Mouse (Mus musculus) limb, embryonic 15.5 days (tissue): ENCODE data around the gene Arhgdig. TPM values are rescaled to one million over a fixed set of nuclear protein-coding genes. Genes with fewer than 3 reads are reported as not detected.

ENCODE experiments used
- ATAC-seq: fragments of 200-750 bp; cut with Nextera tagmentation; 2 replicates; pipeline ENCODE4 v1.8.0; 2017; ENCODE audit warnings: low read depth, moderate TSS enrichment; ENCODE audit not compliant: insufficient number of reproducible peaks, low FRiP score, low TSS enrichment
- H3K27ac ChIP-seq: fragments of 300-500 bp; sonication (generic); 2 replicates; pipeline ENCODE4 v1.5.1; 2015; ENCODE audit warnings: moderate library complexity, mild to moderate bottlenecking, inconsistent platforms
- H3K27me3 ChIP-seq: fragments of 300-500 bp; sonication (generic); 2 replicates; pipeline ENCODE4 v1.6.1; 2015; ENCODE audit warnings: inconsistent platforms
- H3K36me3 ChIP-seq: fragments of 300-500 bp; sonication (generic); 2 replicates; pipeline ENCODE4 v1.6.1; 2015; ENCODE audit warnings: inconsistent platforms
- H3K4me1 ChIP-seq: fragments of 300-500 bp; sonication (generic); 2 replicates; pipeline ENCODE4 v1.6.1; 2015; ENCODE audit warnings: inconsistent platforms
- H3K4me2 ChIP-seq: fragments of 300-500 bp; sonication (generic); 2 replicates; pipeline ENCODE4 v1.6.1; 2015; ENCODE audit warnings: mild to moderate bottlenecking, inconsistent platforms
- H3K4me3 ChIP-seq: fragments of 300-500 bp; sonication (generic); 2 replicates; pipeline ENCODE4 v1.5.1; 2015; ENCODE audit warnings: mild to moderate bottlenecking, inconsistent platforms
- H3K9ac ChIP-seq: fragments of 300-500 bp; sonication (generic); 2 replicates; pipeline ENCODE4 v1.6.1; 2015; ENCODE audit warnings: inconsistent platforms
- H3K9me3 ChIP-seq: fragments of 300-500 bp; sonication (generic); 2 replicates; pipeline ENCODE4 v1.6.1; 2016; ENCODE audit warnings: inconsistent platforms
- WGBS: fragments of 180-500 bp; shearing (Covaris S2); methylation state at CpG from one replicate; pipeline ENCODE4 v1.1.7; 2015; 5-methylcytosine and 5-hydroxymethylcytosine counted together
- polyA plus RNA-seq: library from polyadenylated mRNA; unstranded; fragments of >200 nt; fragmentation: Nextera tagmentation; extraction: Ambion mirVana; gene quantifications from 2 replicates; pipeline ENCODE4 v1.2.1, GENCODE M21; 2015

The Arhgdig gene
- polyA plus RNA-seq, 1 experiment from 2014 or later: 6.5 TPM

GRCm38 (mm10) chr17:26235077-26235815 lies 27.7 kb upstream of the Arhgdig start:
- H3K9me3 ChIP-seq: no peaks in the 10 kb centered on the region
- 49% methylated on average over 13 of the region's 13 CpGs for WGBS
- no peak for ATAC-seq
- no peak overlapping the region for H3K9ac ChIP-seq
- H3K4me3 ChIP-seq: no peak overlapping the region
- no peaks in the 10 kb centered on the region; the same call in 1 of the 2 replicates for H3K36me3 ChIP-seq
- H3K4me2 ChIP-seq: no peak overlapping the region
- no peaks in the 10 kb centered on the region for H3K27me3 ChIP-seq
- H3K27ac ChIP-seq: peak overlapping the region; percentile 48
- H3K4me1 ChIP-seq: peaks cover 11% of the 10 kb centered on the region; the same call in 1 of the 2 replicates

DNA sequence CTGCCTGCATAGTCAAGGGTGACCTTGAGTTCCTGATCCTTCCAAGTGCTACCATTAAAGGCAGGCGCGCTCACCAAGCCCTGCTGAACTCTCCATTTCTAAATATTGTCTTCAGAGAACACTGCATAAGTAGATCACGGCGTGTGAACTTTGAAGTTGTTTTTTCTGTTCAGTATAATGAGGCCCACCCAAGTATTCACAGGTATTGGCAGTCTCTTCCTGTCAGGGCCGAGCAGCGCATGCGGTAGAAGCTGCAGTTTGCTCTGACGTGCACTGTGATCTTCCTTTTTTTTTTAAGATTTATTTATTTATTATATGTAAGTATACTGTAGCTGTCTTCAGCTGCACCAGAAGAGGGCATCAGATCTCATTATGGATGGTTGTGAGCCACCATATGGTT lies 26.8 kb upstream of the Arhgdig start:
- peaks cover 3% of the 10 kb centered on the region; the same call in 1 of the 2 replicates for H3K36me3 ChIP-seq

GRCm38 (mm10) chr17:26232863-26233262 lies 25.3 kb upstream of the Arhgdig start:
- Histone ChIP-seq H3K27me3 (no peaks in the 10 kb centered on the region), H3K9ac (no peak overlapping the region), H3K9me3 (no peaks in the 10 kb centered on the region), H3K36me3 (peaks cover 3% of the 10 kb centered on the region; the same call in 1 of the 2 replicates), H3K4me3 (no peak overlapping the region), H3K4me1 (peaks cover 11% of the 10 kb centered on the region; the same call in 1 of the 2 replicates), H3K4me2 (no peak overlapping the region), H3K27ac (no peak overlapping the region)
- WGBS: 72% methylated on average over 8 of the region's 8 CpGs
- no peak for ATAC-seq

More for the DNA sequence above, 26.8 kb upstream of the Arhgdig start:
- no peak for ATAC-seq
- Histone ChIP-seq H3K4me2 (no peak overlapping the region), H3K9ac (no peak overlapping the region), H3K4me1 (peaks cover 11% of the 10 kb centered on the region; the same call in 1 of the 2 replicates), H3K27ac (no peak overlapping the region), H3K27me3 (no peaks in the 10 kb centered on the region), H3K4me3 (no peak overlapping the region), H3K9me3 (no peaks in the 10 kb centered on the region)
- WGBS: 85% methylated on average over 8 of the region's 8 CpGs

DNA sequence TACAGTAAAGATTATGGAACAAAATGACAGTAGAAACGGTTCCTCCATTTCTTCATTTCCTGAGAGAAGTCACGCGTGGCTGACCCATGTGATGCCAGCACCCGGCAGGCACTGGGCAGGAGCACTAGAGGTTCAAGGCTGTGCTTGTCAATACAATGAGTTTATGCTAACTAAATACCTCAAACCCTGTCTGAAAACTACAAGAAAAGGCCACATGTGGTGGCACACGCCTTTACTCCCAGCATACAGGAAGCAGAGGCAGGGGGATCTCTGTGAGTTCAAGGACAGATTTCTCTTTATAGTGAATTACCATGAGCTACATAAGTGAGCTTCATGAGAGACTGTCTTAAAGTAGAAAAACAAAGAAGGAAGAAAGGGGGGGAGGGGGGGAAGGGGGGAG lies 23.6 kb upstream of the Arhgdig start:
- no peak for ATAC-seq
- Histone ChIP-seq H3K4me2 (no peak overlapping the region), H3K27ac (no peak overlapping the region), H3K4me3 (no peak overlapping the region), H3K9me3 (no peaks in the 10 kb centered on the region), H3K36me3 (peaks cover 3% of the 10 kb centered on the region; the same call in 1 of the 2 replicates), H3K4me1 (peaks cover 9% of the 10 kb centered on the region; the same call in 1 of the 2 replicates), H3K9ac (no peak overlapping the region), H3K27me3 (no peaks in the 10 kb centered on the region)
- WGBS: 86% methylated on average over 5 of the region's 5 CpGs

DNA sequence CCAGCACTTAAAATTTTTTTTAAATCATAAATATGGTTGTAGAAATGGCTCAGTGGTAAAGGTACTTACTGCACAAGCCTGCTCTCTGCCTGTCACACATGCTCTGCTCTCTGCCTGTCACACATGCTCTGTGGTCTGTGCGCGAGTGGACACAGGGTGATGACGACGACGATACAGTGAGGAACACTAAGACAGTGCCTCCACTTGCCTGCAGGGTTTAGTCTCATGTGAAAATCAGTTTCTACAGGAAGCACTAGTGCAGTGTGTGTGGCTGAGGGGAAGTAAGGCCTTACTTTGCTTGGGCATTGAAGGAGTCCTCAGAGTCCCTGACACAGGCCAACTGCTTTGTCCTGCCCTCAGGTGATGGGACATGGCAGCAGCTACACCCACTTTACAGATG lies 22.2 kb upstream of the Arhgdig start:
- peaks cover 3% of the 10 kb centered on the region; the same call in 1 of the 2 replicates for H3K36me3 ChIP-seq
- no peaks in the 10 kb centered on the region for H3K4me1 ChIP-seq
- no peak overlapping the region for H3K4me2 ChIP-seq
- 95% methylated on average over 5 of the region's 5 CpGs for WGBS
- H3K27ac ChIP-seq: no peak overlapping the region
- no peak overlapping the region for H3K9ac ChIP-seq
- ATAC-seq: no peak
- no peaks in the 10 kb centered on the region for H3K9me3 ChIP-seq
- no peaks in the 10 kb centered on the region for H3K27me3 ChIP-seq
- H3K4me3 ChIP-seq: no peak overlapping the region

DNA sequence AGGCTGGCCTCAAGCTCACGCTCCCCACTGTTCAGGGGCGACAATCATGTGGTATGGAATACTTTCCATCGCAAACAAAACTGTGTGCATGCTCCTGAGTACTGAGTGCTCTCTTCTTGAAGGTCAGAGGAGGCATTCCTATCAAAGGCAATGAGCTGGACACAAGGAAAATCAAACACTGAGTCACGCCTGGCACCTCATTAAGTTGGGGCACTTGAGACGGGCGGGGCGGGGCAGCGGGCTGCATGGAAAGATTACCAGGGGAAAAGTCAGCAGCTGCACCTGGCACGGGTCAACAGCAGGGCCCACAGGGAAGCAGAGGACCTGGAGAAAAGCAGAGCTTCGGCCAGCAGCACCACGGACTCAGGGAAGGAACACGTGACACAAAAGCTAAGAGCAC lies 17.6 kb upstream of the Arhgdig start:
- WGBS: 74% methylated on average over 12 of the region's 12 CpGs
- no peak for ATAC-seq

GRCm38 (mm10) chr17:26221508-26221907 lies 13.9 kb upstream of the Arhgdig start:
- Histone ChIP-seq H3K9ac (no peak overlapping the region), H3K27ac (no peak overlapping the region), H3K4me2 (no peak overlapping the region), H3K36me3 (peaks cover 23% of the 10 kb centered on the region), H3K4me1 (no peaks in the 10 kb centered on the region), H3K27me3 (no peaks in the 10 kb centered on the region), H3K9me3 (no peaks in the 10 kb centered on the region), H3K4me3 (no peak overlapping the region)
- no peak for ATAC-seq
- WGBS: 69% methylated on average over 2 of the region's 2 CpGs

More for the DNA sequence above, 17.6 kb upstream of the Arhgdig start:
- Histone ChIP-seq H3K4me3 (no peak overlapping the region), H3K4me2 (no peak overlapping the region), H3K4me1 (no peaks in the 10 kb centered on the region), H3K36me3 (0 out of 2 replicates have a peak, but pooled peaks cover 3% of the 10 kb centered on the region), H3K9ac (no peak overlapping the region), H3K27ac (no peak overlapping the region), H3K9me3 (no peaks in the 10 kb centered on the region), H3K27me3 (no peaks in the 10 kb centered on the region)

GRCm38 (mm10) chr17:26212681-26213080 lies 5.1 kb upstream of the Arhgdig start:
- H3K36me3 ChIP-seq: peaks cover 35% of the 10 kb centered on the region
- H3K27ac ChIP-seq: no peak overlapping the region
- no peak overlapping the region for H3K4me3 ChIP-seq
- no peak overlapping the region for H3K9ac ChIP-seq
- H3K4me2 ChIP-seq: no peak overlapping the region
- H3K9me3 ChIP-seq: no peaks in the 10 kb centered on the region
- ATAC-seq: no peak
- no peaks in the 10 kb centered on the region for H3K4me1 ChIP-seq
- 83% methylated on average over 11 of the region's 11 CpGs for WGBS
- no peaks in the 10 kb centered on the region for H3K27me3 ChIP-seq

GRCm38 (mm10) chr17:26212241-26212640 lies 4.7 kb upstream of the Arhgdig start:
- no peaks in the 10 kb centered on the region for H3K27me3 ChIP-seq
- ATAC-seq: no peak
- H3K4me3 ChIP-seq: no peak overlapping the region
- 80% methylated on average over 7 of the region's 7 CpGs for WGBS
- no peak overlapping the region for H3K27ac ChIP-seq
- H3K36me3 ChIP-seq: peaks cover 31% of the 10 kb centered on the region
- H3K4me2 ChIP-seq: no peak overlapping the region
- H3K9ac ChIP-seq: no peak overlapping the region
- no peaks in the 10 kb centered on the region for H3K4me1 ChIP-seq
- no peaks in the 10 kb centered on the region for H3K9me3 ChIP-seq

- no peak for ATAC-seq
- Histone ChIP-seq H3K9ac (no peak overlapping the region), H3K36me3 (no peaks in the 10 kb centered on the region), H3K27ac (no peak overlapping the region), H3K27me3 (peaks cover 45% of the 10 kb centered on the region), H3K4me2 (no peak overlapping the region), H3K4me1 (peaks cover 22% of the 10 kb centered on the region), H3K9me3 (no peaks in the 10 kb centered on the region), H3K4me3 (no peak overlapping the region)
- 52% methylated on average over 1 of the region's 1 CpGs for WGBS
These were observed 1.2 kb downstream of the Arhgdig start for GRCm38 (mm10) chr17:26206392-26206791.

DNA sequence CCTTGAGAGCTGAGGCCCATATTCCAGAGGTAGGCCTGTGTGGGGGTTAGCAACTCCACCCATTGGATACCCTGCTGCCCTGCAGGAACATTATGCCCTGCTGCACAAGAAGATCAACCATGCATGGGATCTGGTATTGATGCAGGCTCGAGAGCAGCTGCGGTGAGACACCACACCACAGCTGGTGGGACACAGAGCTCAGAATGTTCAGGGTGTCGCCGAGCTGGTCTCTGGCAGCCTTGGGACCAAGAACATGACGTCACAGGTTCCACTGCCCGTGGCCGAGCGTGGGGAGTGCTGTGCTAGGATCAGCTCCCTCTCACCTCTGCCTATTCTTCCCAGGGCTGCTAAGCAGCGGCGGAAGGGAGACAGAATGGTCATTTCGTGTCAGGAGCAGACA lies 2.8 kb downstream of the Arhgdig start:
- no peak for ATAC-seq

DNA sequence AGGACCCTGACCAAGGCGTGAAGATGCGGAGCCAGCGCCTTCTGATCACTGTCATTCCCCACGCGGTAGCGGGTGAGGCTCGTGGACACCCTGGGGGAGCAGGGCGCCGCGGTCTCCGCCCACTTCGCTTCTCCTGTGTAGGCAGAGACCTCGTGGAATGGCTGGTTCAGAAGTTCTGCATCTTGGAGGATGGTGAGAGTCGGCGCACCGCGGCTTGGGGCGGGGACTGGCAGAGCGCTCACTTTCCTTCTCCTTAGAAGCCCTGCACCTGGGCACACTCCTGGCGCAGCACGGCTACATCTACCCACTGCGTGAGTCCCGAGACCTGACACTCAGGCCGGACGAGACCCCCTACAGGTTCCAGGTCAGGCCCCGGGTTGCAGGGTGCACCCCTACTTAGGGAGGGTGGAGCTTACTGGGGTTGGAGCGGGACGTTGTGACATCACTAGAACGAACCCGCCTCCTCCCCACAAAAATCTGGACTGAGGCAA lies 4.2 kb downstream of the Arhgdig start:
- 0 out of 2 replicates have a peak, but pooled peaks have one; percentile 23 for ATAC-seq
- peaks cover 75% of the 10 kb centered on the region for H3K27me3 ChIP-seq

More for the DNA sequence above, 2.8 kb downstream of the Arhgdig start:
- H3K27me3 ChIP-seq: peaks cover 61% of the 10 kb centered on the region
- no peak overlapping the region for H3K4me2 ChIP-seq
- H3K4me3 ChIP-seq: no peak overlapping the region
- H3K9me3 ChIP-seq: no peaks in the 10 kb centered on the region
- no peak overlapping the region for H3K9ac ChIP-seq
- 29% methylated on average over 11 of the region's 11 CpGs for whole genome bisulfite sequencing
- no peak overlapping the region for H3K27ac ChIP-seq
- H3K36me3 ChIP-seq: no peaks in the 10 kb centered on the region
- H3K4me1 ChIP-seq: peaks cover 34% of the 10 kb centered on the region

More for the DNA sequence above, 4.2 kb downstream of the Arhgdig start:
- peak overlapping the region; percentile 52 for H3K4me3 ChIP-seq
- H3K9ac ChIP-seq: peak overlapping the region; percentile 35; the same call in 1 of the 2 replicates
- H3K9me3 ChIP-seq: no peaks in the 10 kb centered on the region
- no peak overlapping the region for H3K27ac ChIP-seq
- peaks cover 34% of the 10 kb centered on the region for H3K4me1 ChIP-seq
- H3K36me3 ChIP-seq: no peaks in the 10 kb centered on the region
- WGBS: 1% methylated on average over 30 of the region's 30 CpGs
- H3K4me2 ChIP-seq: peak overlapping the region; percentile 99
